Mouse (Mus musculus) CH12.LX (cell line): ENCODE data around the gene Cryl1. TPM values are rescaled to one million over a fixed set of nuclear protein-coding genes. Genes with fewer than 3 reads are reported as not detected.

Experiments
- DNase-seq: peaks from one replicate; pipeline ENCODE4 v3.0.0-alpha.2; 2013; ENCODE audit errors: extremely low read depth
- H3K27ac ChIP-seq: 2 replicates; pipeline ENCODE4 v1.5.1; 2012; ENCODE audit warnings: low read depth, mild to moderate bottlenecking, control low read depth, moderate library complexity; ENCODE audit not compliant: insufficient read depth
- H3K27me3 ChIP-seq: replicated peaks from 2 replicates; pipeline ENCODE3; 2012; ENCODE audit warnings: inconsistent platforms
- H3K36me3 ChIP-seq, 2 experiments: replicated peaks in 1 of 2; 2 replicates each; pipeline versions ENCODE3 to v1.6.1; 2012; ENCODE audit warnings: inconsistent platforms in 1 of 2, low read length in 1 of 2, mild to moderate bottlenecking in 1 of 2, mixed read lengths in 1 of 2, moderate library complexity in 1 of 2; ENCODE audit not compliant: control insufficient read depth in 1 of 2, insufficient read depth in 1 of 2
- H3K4me1 ChIP-seq, 2 experiments: 2 replicates each; pipeline ENCODE4 v1.6.1; 2012; ENCODE audit warnings: inconsistent platforms in 1 of 2, moderate library complexity in 1 of 2; ENCODE audit not compliant: insufficient read depth in 2 of 2, control insufficient read depth in 1 of 2
- H3K4me2 ChIP-seq: 2 replicates; pipeline ENCODE4 v1.6.1; 2012; ENCODE audit warnings: low read depth, mild to moderate bottlenecking, control low read depth; ENCODE audit not compliant: poor library complexity, insufficient read depth, severe bottlenecking
- H3K4me3 ChIP-seq, 3 experiments: fragments of 150-350 bp in 1 of 3; sonication (generic) in 1 of 3; replicated peaks in 1 of 3; 2 replicates each; pipeline versions ENCODE3 to v1.5.1; 2011 to 2012; ENCODE audit warnings: low read depth in 2 of 3, low read length in 2 of 3, mild to moderate bottlenecking in 2 of 3, moderate library complexity in 2 of 3, control low read depth in 1 of 3, improper control_type of control experiment in 1 of 3, inconsistent platforms in 1 of 3, mixed read lengths in 1 of 3; ENCODE audit not compliant: poor library complexity in 1 of 3
- H3K79me2 ChIP-seq: replicated peaks from 2 replicates; pipeline ENCODE4 v1.6.1; 2012; ENCODE audit warnings: mild to moderate bottlenecking, moderate library complexity; ENCODE audit not compliant: control insufficient read depth, poor library complexity, insufficient read depth, severe bottlenecking; ENCODE audit errors: extremely low read depth
- H3K9ac ChIP-seq: 2 replicates; pipeline ENCODE4 v1.6.1; 2012; ENCODE audit warnings: low read depth, mild to moderate bottlenecking, control low read depth, moderate library complexity; ENCODE audit not compliant: insufficient read depth
- H3K9me3 ChIP-seq: replicated peaks from 2 replicates; pipeline ENCODE3; 2012; ENCODE audit warnings: low read length, inconsistent platforms, mixed read lengths
- CHD2 ChIP-seq: IDR thresholded peaks from 2 replicates; pipeline ENCODE4 v1.6.1; 2011; ENCODE audit warnings: low read length, improper control_type of control experiment
- CTCF ChIP-seq, 2 experiments: IDR thresholded peaks in 1 of 2; conservative IDR thresholded peaks in 1 of 2; 2 replicates each; pipeline ENCODE4 v1.5.1; 2011 to 2012; ENCODE audit warnings: low read depth in 2 of 2, low read length in 2 of 2, improper control_type of control experiment in 1 of 2, inconsistent platforms in 1 of 2, mild to moderate bottlenecking in 1 of 2, moderate library complexity in 1 of 2
- E2F4 ChIP-seq: IDR thresholded peaks from 2 replicates; pipeline ENCODE4 v1.6.1; 2011; ENCODE audit warnings: low read depth, low read length, improper control_type of control experiment; ENCODE audit not compliant: insufficient replicate concordance
- ETS1 ChIP-seq: conservative IDR thresholded peaks from 2 replicates; pipeline ENCODE4 v1.6.1; 2012; ENCODE audit warnings: low read depth, mild to moderate bottlenecking, inconsistent platforms, low read length, improper control_type of control experiment, moderate library complexity
- JUND ChIP-seq: conservative IDR thresholded peaks from 2 replicates; pipeline ENCODE4 v1.6.1; 2011; ENCODE audit warnings: low read depth, low read length, improper control_type of control experiment
- KAT2A ChIP-seq: IDR thresholded peaks from 2 replicates; pipeline ENCODE4 v1.6.1; 2012; ENCODE audit warnings: low read length, improper control_type of control experiment, inconsistent platforms; ENCODE audit not compliant: insufficient replicate concordance
- MEF2A ChIP-seq: IDR thresholded peaks from 2 replicates; pipeline ENCODE4 v1.6.1; 2014; ENCODE audit warnings: low read depth, mild to moderate bottlenecking, inconsistent platforms, low read length, improper control_type of control experiment, borderline replicate concordance
- MXI1 ChIP-seq: IDR thresholded peaks from 2 replicates; pipeline ENCODE4 v1.6.1; 2011; ENCODE audit warnings: mild to moderate bottlenecking, low read depth, low read length, improper control_type of control experiment
- NRF1 ChIP-seq: IDR thresholded peaks from 2 replicates; pipeline ENCODE4 v1.6.1; 2014; ENCODE audit warnings: low read depth, mild to moderate bottlenecking, inconsistent platforms, low read length, improper control_type of control experiment, moderate library complexity
- POLR2A ChIP-seq: IDR thresholded peaks from 2 replicates; pipeline ENCODE4 v1.6.1; 2011; ENCODE audit warnings: low read depth, mild to moderate bottlenecking, improper control_type of control experiment, low read length
- RAD21 ChIP-seq: IDR thresholded peaks from 2 replicates; pipeline ENCODE4 v1.6.1; 2011; ENCODE audit warnings: low read depth, mild to moderate bottlenecking, low read length, improper control_type of control experiment, moderate library complexity
- SIN3A ChIP-seq: IDR thresholded peaks from 2 replicates; pipeline ENCODE4 v1.6.1; 2012; ENCODE audit warnings: low read length, improper control_type of control experiment, inconsistent platforms
- SMC3 ChIP-seq: IDR thresholded peaks from 2 replicates; pipeline ENCODE4 v1.6.1; 2011; ENCODE audit warnings: low read depth, low read length, improper control_type of control experiment
- TBP ChIP-seq: conservative IDR thresholded peaks from 2 replicates; pipeline ENCODE4 v1.6.1; 2011; ENCODE audit warnings: low read depth, low read length, improper control_type of control experiment
- TCF12 ChIP-seq: IDR thresholded peaks from 2 replicates; pipeline ENCODE4 v1.6.1; 2014; ENCODE audit warnings: low read depth, mild to moderate bottlenecking, inconsistent platforms, low read length, improper control_type of control experiment
- UBTF ChIP-seq: IDR thresholded peaks from 2 replicates; pipeline ENCODE4 v1.6.1; 2012; ENCODE audit warnings: low read depth, mild to moderate bottlenecking, inconsistent platforms, low read length, improper control_type of control experiment, moderate library complexity
- ZMIZ1 ChIP-seq: IDR thresholded peaks from 2 replicates; pipeline ENCODE4 v1.6.1; 2012; ENCODE audit warnings: low read depth, mild to moderate bottlenecking, inconsistent platforms, low read length, improper control_type of control experiment
- dilution Hi-C: fragments of 300-500 bp; cut with MboI; formaldehyde crosslinking; loops from 2 replicates; pipeline ENCODE4 v1.14.3; 2020; ENCODE audit warnings: low sequenced_read_pairs; ENCODE audit not compliant: extremely low pct_unique_long_range_greater_than_20kb, extremely low pct_ligation_motif_present
- in situ Hi-C: fragments of 300-500 bp; cut with MboI; formaldehyde crosslinking; loops from 3 replicates; pipeline ENCODE4 v1.14.3; 2019; ENCODE audit warnings: low sequenced_read_pairs, low pct_ligation_motif_present, low pct_unique_long_range_greater_than_20kb, mixed read lengths
- polyA plus RNA-seq: library from polyadenylated mRNA; unstranded; fragments of >175 nt; gene quantifications from 2 replicates; pipeline ENCODE4 v1.2.1, GENCODE M21; 2012; ENCODE audit warnings: low read depth; ENCODE audit not compliant: insufficient read length
- total RNA-seq, 2 experiments: library from RNA; depleted of rRNA; stranded (reverse); fragments of 300-350 nt in 1 of 2; fragments of >200 nt in 1 of 2; gene quantifications; 2 replicates each; pipeline ENCODE4 v1.2.3; 2012 to 2014

Gene Cryl1
- total and polyA plus RNA-seq, 3 experiments = 13.1 to 33.7 (median 31.8) TPM

DNA sequence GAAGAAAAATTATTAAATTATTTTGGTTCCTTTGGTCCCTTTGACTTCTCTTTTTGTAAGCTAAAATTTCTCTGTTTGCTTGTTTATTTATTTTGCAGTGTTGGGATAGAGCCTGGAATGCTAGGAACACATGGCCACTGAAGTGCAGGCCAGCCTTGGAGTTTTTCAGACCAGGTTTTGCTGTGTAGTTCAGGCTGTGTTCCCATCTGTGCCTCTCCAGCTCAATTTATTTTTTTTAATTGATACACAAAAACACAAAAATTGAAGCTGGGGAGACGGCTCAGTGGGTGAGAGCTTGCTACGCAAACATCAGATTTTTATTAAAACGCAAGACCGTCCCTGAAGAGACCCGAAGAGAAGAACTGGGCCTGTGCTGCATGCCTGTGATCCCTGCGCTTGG is 71.6 kb downstream of the Cryl1 start:
- in situ Hi-C loops (no loop called here), dilution Hi-C loops (no loop called here)
- no peak overlapping the region for H3K4me3 ChIP-seq
- H3K9ac ChIP-seq = no peak overlapping the region
- H3K27ac ChIP-seq = no peak overlapping the region
- H3K9me3 ChIP-seq = no peaks in the 10 kb centered on the region
- H3K79me2 ChIP-seq = no peaks in the 10 kb centered on the region
- peaks cover 0 to 11% of the 10 kb centered on the region in 2 experiments; a peak in 2 of 4 replicates for H3K4me1 ChIP-seq
- DNase-seq = no peak
- no peak for TF ChIP-seq JUND
- TF ChIP-seq NRF1 = no peak
- no peak for TF ChIP-seq MXI1
- TF ChIP-seq RAD21 = no peak
- TF ChIP-seq POLR2A = no peak
- no peak overlapping the region for H3K4me2 ChIP-seq
- no peaks in the 10 kb centered on the region for H3K36me3 ChIP-seq
- no peaks in the 10 kb centered on the region for H3K27me3 ChIP-seq

DNA sequence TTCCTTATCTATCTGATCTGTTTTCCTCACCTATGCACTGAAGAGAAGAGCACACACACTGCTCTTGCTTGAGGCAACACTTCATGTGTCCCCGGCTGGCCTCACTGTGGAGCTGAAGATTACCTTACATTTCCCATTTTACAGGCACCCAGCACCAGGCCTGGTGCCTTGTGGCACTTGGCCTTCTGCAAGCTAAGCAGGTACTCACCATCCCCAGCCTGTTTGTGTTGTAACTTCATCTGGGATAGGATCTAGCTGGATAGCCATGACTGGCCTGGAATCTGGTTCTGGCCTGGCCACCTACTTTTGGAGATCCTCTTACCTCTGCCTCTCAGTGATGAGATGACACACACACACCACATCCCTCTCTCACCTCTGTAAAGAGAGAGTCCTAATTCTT is 79.5 kb downstream of the Cryl1 start:
- Histone ChIP-seq H3K9me3 (no peaks in the 10 kb centered on the region), H3K27me3 (no peaks in the 10 kb centered on the region), H3K9ac (no peak overlapping the region), H3K27ac (no peak overlapping the region), H3K4me1 (peaks cover 0 to 13% of the 10 kb centered on the region in 2 experiments; a peak in 2 of 4 replicates)
- TF ChIP-seq ETS1 = no peak
- no peak for TF ChIP-seq CTCF (conservative IDR thresholded peaks at IDR 0.05 in 1 of 2, IDR thresholded peaks at IDR 0.05 in 1 of 2; ENCODE audit: low read depth in 2 of 2, low read length in 2 of 2)
- no peak for TF ChIP-seq SIN3A
- TF ChIP-seq TCF12 = no peak
- TF ChIP-seq E2F4 = no peak
- TF ChIP-seq KAT2A = no peak
- no peak for TF ChIP-seq MEF2A
- no peak for TF ChIP-seq CHD2
- TF ChIP-seq SMC3 = no peak
- TF ChIP-seq TBP = no peak
- TF ChIP-seq UBTF = no peak
- TF ChIP-seq ZMIZ1 = no peak
- TF ChIP-seq, all 38 proteins: peak for 0
- no peak for DNase-seq
- no peak overlapping the region for H3K4me2 ChIP-seq
- no peak overlapping the region for H3K4me3 ChIP-seq
- dilution Hi-C loops (no loop called here), in situ Hi-C loops (no loop called here)
- peaks cover 0 to 2% of the 10 kb centered on the region in 2 experiments for H3K36me3 ChIP-seq
- no peaks in the 10 kb centered on the region for H3K79me2 ChIP-seq
